Mouse (Mus musculus) liver, embryonic 16.5 days (tissue): ENCODE results near the gene Cbs. TPM values are rescaled to one million over a fixed set of nuclear protein-coding genes. Genes with fewer than 3 reads are reported as not detected.

Experiments used
- ATAC-seq: fragments of 200-750 bp; cut with Nextera tagmentation; 2 replicates; pipeline ENCODE4 v1.8.0; 2017; ENCODE audit warnings: low read depth, mild to moderate bottlenecking, moderate number of reproducible peaks, moderate library complexity
- H3K27ac ChIP-seq: fragments of 300-500 bp; sonication (generic); 2 replicates; pipeline ENCODE4 v1.5.1; 2014; ENCODE audit warnings: mild to moderate bottlenecking, low read length
- H3K27me3 ChIP-seq: fragments of 300-500 bp; sonication (generic); 2 replicates; pipeline ENCODE4 v1.6.1; 2014; ENCODE audit warnings: low read depth, low read length, mixed read lengths; ENCODE audit not compliant: control insufficient read depth, insufficient read depth
- H3K36me3 ChIP-seq: fragments of 300-500 bp; sonication (generic); 2 replicates; pipeline ENCODE4 v1.6.1; 2014; ENCODE audit warnings: mild to moderate bottlenecking; ENCODE audit not compliant: control insufficient read depth, insufficient read depth
- H3K4me1 ChIP-seq: fragments of 300-500 bp; sonication (generic); 2 replicates; pipeline ENCODE4 v1.6.1; 2014; ENCODE audit warnings: low read depth, low read length, mixed read lengths; ENCODE audit not compliant: control insufficient read depth
- H3K4me2 ChIP-seq: fragments of 300-500 bp; sonication (generic); 2 replicates; pipeline ENCODE4 v1.6.1; 2014; ENCODE audit warnings: low read depth, low read length, mixed read lengths
- H3K4me3 ChIP-seq: fragments of 300-500 bp; sonication (generic); 2 replicates; pipeline ENCODE4 v1.5.1; 2014; ENCODE audit warnings: low read depth, mild to moderate bottlenecking, low read length
- H3K9ac ChIP-seq: fragments of 300-500 bp; sonication (generic); 2 replicates; pipeline ENCODE4 v1.6.1; 2014; ENCODE audit warnings: low read depth, low read length
- H3K9me3 ChIP-seq: fragments of 300-500 bp; sonication (generic); replicated peaks from 2 replicates; pipeline ENCODE4 v1.6.1; 2016; ENCODE audit warnings: low read length; ENCODE audit not compliant: control insufficient read depth
- WGBS: fragments of 180-500 bp; shearing (Covaris S2); extraction: QIAGEN DNeasy Blood & Tissue Kit; methylation state at CpG from one replicate; pipeline ENCODE4 v1.1.7; 2014; ENCODE audit not compliant: insufficient replicate concordance; 5-methylcytosine and 5-hydroxymethylcytosine counted together
- polyA plus RNA-seq: library from polyadenylated mRNA; unstranded; fragments of >200 nt; fragmentation: Nextera tagmentation; extraction: Ambion mirVana; gene quantifications from 2 replicates; pipeline ENCODE4 v1.2.1, GENCODE M21; 2015

Cbs gene
- polyA plus RNA-seq, 1 experiment from 2014 or later, result 69.0 TPM

DNA sequence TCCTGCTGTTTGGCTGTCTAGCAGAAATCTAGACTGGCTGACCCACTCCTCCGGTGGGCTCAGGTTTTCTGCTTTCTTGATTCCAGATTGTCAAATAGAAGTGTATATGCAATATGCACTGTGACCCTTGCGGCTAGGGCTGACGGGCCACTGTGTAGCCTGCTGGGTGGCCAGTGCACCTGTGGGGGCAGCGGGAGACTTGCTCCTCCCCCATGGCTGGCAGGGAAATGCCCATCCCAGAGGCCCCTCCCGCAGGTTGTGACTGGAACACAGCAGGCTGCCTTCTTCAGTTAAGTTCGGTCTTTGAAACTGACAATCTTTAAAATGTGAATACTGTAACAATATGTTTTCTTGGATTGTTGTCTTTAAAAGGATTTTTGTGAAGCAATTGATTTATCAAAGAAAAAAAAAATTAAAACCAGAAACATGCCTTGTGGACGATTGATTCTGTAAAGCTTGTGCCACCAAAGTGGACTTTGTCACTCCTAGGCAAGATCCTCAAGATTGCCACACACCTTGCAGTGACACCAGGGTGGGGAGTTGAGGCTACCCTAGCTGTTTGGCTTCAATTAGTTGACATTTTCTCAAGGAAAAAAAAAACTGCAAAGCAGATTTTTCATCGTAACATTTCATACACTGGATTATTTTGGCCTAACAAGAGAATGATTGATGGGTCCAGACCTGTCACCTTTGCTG, 29.6 kb downstream of the Cbs start:
- Histone ChIP-seq H3K4me3 (no peak overlapping the region), H3K4me1 (no peaks in the 10 kb centered on the region), H3K27ac (peak overlapping the region; percentile 17; the same call in 1 of the 2 replicates), H3K36me3 (peaks cover 7% of the 10 kb centered on the region), H3K9me3 (no peaks in the 10 kb centered on the region), H3K9ac (no peak overlapping the region), H3K4me2 (no peak overlapping the region), H3K27me3 (no peaks in the 10 kb centered on the region)
- no peak for ATAC-seq
- WGBS, result 71% methylated on average over 8 of the region's 8 CpGs

DNA sequence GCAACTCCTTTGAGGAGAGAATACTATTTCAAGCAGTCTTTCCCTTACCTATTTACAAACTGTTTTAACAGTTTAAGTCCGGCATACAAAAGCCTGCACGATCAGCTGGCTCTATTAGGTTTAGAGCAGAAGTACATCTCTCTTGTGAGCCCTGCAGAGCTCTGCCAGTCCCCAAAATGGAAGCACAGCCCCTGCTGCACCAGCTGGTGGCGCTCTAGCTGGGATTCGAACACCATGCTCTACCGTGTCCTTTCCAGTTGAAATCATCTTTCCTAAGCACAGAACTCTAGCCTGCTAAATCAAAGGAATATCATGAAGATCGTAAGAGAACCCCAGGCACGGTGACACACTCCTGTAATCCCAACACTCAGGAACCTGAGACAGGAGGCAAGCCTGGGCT, 30.6 kb downstream of the Cbs start:
- ATAC-seq, result no peak
- no peaks in the 10 kb centered on the region for H3K9me3 ChIP-seq
- no peak overlapping the region for H3K4me2 ChIP-seq
- WGBS, result 62% methylated on average over 7 of the region's 7 CpGs
- no peaks in the 10 kb centered on the region for H3K27me3 ChIP-seq
- no peak overlapping the region for H3K9ac ChIP-seq
- H3K4me3 ChIP-seq, result no peak overlapping the region
- H3K27ac ChIP-seq, result no peak overlapping the region
- H3K36me3 ChIP-seq, result peaks cover 7% of the 10 kb centered on the region
- H3K4me1 ChIP-seq, result no peaks in the 10 kb centered on the region

DNA sequence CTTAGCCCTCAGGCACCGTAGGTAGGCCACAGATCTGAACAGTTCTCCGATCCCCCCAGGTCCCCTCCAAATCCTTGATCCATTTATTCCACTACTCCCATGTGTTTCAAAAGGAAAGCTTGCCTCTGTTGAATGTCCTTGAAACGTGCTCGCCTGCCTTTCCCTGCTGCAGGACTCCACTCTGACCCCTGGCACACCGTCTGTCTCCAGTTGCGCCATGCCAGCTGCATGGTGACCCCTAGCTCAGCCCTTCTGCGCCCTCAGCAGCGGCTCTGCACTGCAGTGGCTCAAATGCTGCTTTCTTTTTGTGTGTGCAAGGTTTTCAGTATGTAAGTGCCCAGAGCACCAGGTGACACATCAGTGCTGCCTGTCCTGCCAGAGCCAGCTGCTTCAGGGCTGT, 38.4 kb downstream of the Cbs start:
- Histone ChIP-seq H3K4me3 (no peak overlapping the region), H3K27ac (no peak overlapping the region), H3K4me1 (no peaks in the 10 kb centered on the region; the same call in 1 of the 2 replicates), H3K4me2 (no peak overlapping the region), H3K27me3 (no peaks in the 10 kb centered on the region), H3K36me3 (peaks cover 9% of the 10 kb centered on the region), H3K9ac (no peak overlapping the region), H3K9me3 (no peaks in the 10 kb centered on the region)
- ATAC-seq, result no peak
- 75% methylated on average over 8 of the region's 8 CpGs for WGBS

DNA sequence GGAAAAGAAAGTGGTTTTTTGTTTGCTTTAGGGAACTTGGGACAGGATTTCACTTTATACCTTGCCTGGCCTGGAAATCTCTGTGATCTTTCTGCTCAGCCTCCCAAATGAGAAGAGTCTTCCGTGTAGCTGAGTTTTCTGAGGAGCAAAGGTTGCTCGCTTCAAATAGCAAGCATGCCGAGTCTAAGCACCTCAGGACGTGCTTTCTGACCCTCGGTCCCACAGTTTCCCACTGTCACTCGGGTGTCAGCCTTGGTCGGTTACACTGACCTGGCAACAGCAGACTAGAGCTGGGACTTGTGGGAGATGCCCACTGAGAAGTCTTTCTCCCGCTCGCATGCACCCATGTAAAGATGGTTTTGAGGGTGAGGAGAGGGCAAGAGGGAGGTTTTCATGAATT, 39.1 kb downstream of the Cbs start:
- 76% methylated on average over 9 of the region's 9 CpGs for WGBS
- no peaks in the 10 kb centered on the region for H3K27me3 ChIP-seq
- no peaks in the 10 kb centered on the region for H3K9me3 ChIP-seq
- no peak overlapping the region for H3K4me3 ChIP-seq
- peaks cover 5% of the 10 kb centered on the region; the same call in 1 of the 2 replicates for H3K36me3 ChIP-seq
- no peak for ATAC-seq
- H3K27ac ChIP-seq, result no peak overlapping the region
- H3K4me1 ChIP-seq, result no peaks in the 10 kb centered on the region; the same call in 1 of the 2 replicates
- H3K4me2 ChIP-seq, result no peak overlapping the region
- H3K9ac ChIP-seq, result no peak overlapping the region

DNA sequence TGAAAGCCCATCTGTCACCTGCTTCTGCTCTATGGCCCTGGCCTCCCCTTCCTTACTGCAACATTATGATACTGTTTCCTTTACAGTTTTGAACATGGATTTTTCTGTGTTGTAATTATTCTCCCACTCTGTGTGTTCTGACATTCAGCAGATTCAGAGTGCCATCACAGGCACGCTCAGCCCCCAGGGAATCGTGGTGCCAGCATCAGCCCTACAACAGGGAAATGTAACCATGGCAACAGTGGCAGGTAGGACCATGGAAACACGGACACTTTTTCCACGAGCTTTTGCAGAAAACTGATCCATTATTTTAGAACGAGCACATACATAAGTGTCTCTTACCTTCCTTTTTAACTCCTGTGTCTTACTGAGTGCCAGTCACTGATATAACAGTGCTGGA, 42.0 kb downstream of the Cbs start:
- H3K27ac ChIP-seq, result no peak overlapping the region

DNA sequence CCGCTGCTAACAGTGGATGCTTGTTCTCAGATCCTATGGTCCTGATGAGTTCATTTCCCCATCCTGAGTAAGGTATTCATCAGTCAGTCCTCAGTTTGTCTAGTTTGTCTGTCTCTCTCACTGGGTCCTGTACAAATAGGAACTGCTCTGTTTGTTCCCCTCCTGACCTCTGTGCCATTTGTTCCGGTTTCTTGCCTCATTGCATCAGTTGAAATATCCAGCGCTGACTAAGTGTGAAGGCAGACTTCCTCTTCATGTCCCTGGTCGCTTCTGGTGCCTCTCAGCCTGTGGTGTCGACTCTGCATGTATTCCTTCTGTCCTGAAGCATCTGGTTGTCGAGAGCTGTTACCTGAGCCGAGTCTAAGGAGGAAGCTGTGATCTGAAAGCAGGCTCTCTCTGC, 42.4 kb downstream of the Cbs start:
- H3K4me3 ChIP-seq, result no peak overlapping the region
- H3K4me1 ChIP-seq, result no peaks in the 10 kb centered on the region; the same call in 1 of the 2 replicates
- H3K36me3 ChIP-seq, result 0 out of 2 replicates have a peak, but pooled peaks cover 2% of the 10 kb centered on the region
- H3K27me3 ChIP-seq, result no peaks in the 10 kb centered on the region
- 40% methylated on average over 7 of the region's 7 CpGs for WGBS
- ATAC-seq, result peak; percentile 43; the same call in 1 of the 2 replicates
- H3K9ac ChIP-seq, result no peak overlapping the region
- H3K9me3 ChIP-seq, result no peaks in the 10 kb centered on the region
- H3K4me2 ChIP-seq, result no peak overlapping the region
- H3K27ac ChIP-seq, result no peak overlapping the region

More for the DNA sequence above, 42.0 kb downstream of the Cbs start:
- Histone ChIP-seq H3K4me1 (no peaks in the 10 kb centered on the region; the same call in 1 of the 2 replicates), H3K27me3 (no peaks in the 10 kb centered on the region), H3K9me3 (no peaks in the 10 kb centered on the region), H3K36me3 (0 out of 2 replicates have a peak, but pooled peaks cover 2% of the 10 kb centered on the region), H3K4me3 (no peak overlapping the region), H3K9ac (no peak overlapping the region), H3K4me2 (no peak overlapping the region)
- WGBS, result 76% methylated on average over 5 of the region's 5 CpGs
- no peak for ATAC-seq

DNA sequence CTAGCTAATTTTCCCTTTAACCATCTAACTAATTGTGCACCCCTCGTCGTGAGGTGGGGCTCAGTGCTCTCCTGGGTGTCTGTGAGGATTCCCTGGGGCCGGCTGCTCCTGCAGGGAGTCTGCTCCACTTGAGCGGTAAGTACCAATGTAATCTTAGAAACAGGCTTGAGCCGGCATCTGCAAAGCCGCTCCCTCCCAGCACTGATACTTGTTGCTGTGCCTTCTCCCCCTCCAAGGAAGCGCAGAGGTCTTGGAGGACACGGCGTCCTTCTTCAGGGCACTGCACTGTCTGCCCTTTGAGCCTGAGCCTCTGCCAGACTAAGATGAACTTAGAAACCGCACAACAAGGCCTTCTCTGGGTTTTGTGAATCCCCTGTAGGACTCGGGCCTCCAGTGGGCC, 46.2 kb downstream of the Cbs start:
- Histone ChIP-seq H3K9me3 (no peaks in the 10 kb centered on the region), H3K27ac (no peak overlapping the region), H3K4me2 (no peak overlapping the region), H3K4me3 (no peak overlapping the region), H3K27me3 (no peaks in the 10 kb centered on the region), H3K4me1 (no peaks in the 10 kb centered on the region; the same call in 1 of the 2 replicates), H3K9ac (no peak overlapping the region), H3K36me3 (peaks cover 3% of the 10 kb centered on the region; the same call in 1 of the 2 replicates)
- ATAC-seq, result no peak
- WGBS, result 87% methylated on average over 11 of the region's 11 CpGs

DNA sequence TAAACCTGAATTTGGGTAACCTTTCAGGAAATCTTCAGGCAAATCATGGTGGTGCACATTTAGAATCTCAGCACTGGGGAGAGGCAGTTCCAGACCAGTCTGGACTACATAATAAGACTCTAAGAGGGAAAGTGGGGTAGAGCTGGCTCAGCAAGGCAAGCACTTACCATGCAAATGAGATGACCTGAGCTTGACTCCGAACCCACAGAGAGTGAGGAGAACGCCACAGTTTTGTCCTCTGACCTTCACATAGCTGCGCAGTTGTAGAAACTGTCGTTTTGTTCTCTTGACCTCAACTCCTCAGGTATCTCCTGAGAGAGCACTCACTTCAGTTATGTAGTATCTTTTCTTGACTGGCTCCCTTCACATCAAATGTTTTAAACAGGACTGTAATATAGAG, 48.3 kb downstream of the Cbs start:
- 86% methylated on average over 4 of the region's 4 CpGs for WGBS
- no peaks in the 10 kb centered on the region for H3K9me3 ChIP-seq
- H3K27ac ChIP-seq, result no peak overlapping the region

DNA sequence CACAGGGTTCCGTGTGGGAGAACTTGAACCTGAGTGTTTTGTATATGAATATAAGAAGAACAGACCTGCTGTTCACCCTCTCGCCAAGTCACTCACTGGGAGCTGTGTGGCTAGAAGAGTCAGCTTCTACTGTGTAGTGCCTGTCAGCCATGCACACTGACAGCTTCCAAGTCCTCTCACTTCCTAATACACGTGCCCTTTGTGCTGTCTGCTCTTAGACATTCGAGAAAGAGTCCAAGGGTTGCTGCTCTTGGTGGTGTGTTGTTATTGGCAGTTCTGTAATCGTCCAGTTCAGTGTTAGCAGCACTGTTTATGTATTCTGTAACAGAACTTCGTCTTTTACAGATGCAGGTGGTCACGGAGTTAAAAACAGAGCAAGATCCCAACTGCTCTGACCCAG, 48.9 kb downstream of the Cbs start:
- 0 out of 2 replicates have a peak overlapping the region, but pooled peaks have one; percentile 36 for H3K27ac ChIP-seq
- 55% methylated on average over 7 of the region's 7 CpGs for WGBS
- no peak overlapping the region for H3K4me2 ChIP-seq
- no peak overlapping the region for H3K9ac ChIP-seq
- no peaks in the 10 kb centered on the region for H3K9me3 ChIP-seq
- no peaks in the 10 kb centered on the region for H3K27me3 ChIP-seq
- H3K4me3 ChIP-seq, result no peak overlapping the region
- peaks cover 3% of the 10 kb centered on the region; the same call in 1 of the 2 replicates for H3K36me3 ChIP-seq
- no peaks in the 10 kb centered on the region for H3K4me1 ChIP-seq
- peak; percentile 70 for ATAC-seq

More for the DNA sequence above, 48.3 kb downstream of the Cbs start:
- Histone ChIP-seq H3K27me3 (no peaks in the 10 kb centered on the region), H3K4me1 (no peaks in the 10 kb centered on the region), H3K9ac (no peak overlapping the region), H3K4me3 (no peak overlapping the region), H3K36me3 (peaks cover 3% of the 10 kb centered on the region; the same call in 1 of the 2 replicates), H3K4me2 (no peak overlapping the region)
- no peak for ATAC-seq
